Mouse (Mus musculus): Measurements from ENCODE around the gene Kmo.
A peak's percentile ranks its signal among the peaks of the same experiment; 100 is the strongest.

The Kmo gene

DNA sequence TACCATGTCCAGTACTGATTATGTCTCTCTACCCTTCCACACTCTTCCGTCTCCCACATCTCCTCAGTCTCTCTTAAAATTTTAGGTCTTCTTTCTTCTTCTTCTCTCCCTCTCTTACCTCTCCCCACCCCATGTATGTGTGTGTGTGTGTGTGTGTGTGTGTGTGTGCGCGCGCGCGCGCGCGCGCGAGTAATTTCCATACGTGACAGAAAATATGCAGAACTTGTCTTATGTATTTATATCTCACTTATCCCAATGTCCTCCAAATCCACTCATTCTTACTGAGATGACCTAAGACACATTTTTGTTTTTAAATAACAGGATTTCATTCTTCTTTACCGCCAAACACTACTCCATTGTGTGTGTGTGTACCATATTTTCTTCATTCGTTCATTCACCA lies 12.3 kb downstream of the Kmo start:
- DNase-seq, result no peak

DNA sequence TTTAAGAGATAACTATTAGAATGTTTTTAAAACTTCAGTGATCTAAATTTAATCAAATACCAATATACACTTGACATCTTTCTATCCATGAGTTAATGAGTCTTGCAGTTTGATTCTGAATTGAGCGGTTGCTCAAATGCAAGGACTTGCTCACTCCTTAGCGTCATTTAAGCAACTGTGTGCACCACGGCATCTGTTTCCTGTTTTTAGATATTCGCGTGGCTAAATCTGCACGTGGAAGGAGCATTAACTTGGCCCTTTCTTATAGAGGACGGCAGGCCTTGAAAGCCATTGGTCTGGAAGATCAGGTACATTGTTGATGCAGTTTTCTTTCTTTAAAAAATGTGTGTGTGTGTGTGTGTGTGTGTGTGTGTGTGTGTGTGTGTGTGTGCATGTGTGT lies 17.5 kb downstream of the Kmo start:
- DNase-seq, result no peak

DNA sequence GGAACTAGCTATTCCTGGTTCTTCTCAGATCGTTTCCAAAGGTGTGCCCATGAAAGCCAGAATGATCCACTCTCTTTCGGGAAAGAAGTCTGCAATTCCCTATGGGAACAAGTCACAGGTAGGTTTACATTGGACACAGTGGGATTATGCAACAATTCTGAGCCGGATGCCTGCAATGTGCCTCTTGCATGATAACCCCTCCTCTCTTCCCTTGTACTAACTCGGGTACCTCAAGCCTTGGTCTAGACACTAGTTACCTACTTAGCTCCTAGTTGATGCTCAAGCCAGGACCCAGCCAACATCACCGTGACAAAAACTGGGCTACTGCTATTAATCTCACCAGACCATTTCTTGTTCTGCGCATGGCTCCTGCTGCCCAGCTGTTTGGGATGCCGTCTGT lies 18.9 kb downstream of the Kmo start:
- DNase-seq, result no peak

DNA sequence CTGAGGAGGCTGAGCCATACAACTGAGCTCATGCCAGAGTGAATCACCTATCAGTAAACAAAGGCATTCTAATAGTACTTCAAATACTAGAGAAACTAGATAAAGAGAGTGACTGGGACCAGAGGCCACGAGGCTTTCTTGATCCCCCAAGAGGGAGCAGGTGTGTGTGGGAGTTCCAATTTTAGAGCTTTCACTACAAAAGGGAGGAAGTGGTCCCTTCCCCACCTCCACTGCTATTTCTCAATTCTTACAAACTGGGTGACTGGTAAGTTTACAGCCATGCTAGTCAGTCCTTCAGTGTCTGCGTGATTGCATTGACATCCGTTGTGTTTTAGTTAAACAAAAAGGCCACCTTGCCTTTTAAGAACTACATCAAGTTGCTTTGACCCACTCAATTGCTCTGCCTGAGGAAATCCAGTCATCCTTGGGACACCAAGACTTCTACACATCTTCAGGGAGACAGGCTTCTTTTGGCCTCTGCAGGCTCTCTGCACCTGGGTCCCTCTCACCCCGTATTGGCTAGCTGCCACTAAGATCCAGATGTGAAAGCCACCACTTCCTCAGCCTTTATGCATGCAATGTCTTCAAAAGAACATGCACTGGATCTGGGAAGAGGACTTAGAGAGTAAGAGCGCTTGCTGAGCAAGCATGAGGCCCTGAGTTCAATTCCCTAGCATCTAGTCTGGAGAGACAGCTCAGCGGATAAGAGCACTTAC lies 20.4 kb downstream of the Kmo start:
- no peak for DNase-seq

DNA sequence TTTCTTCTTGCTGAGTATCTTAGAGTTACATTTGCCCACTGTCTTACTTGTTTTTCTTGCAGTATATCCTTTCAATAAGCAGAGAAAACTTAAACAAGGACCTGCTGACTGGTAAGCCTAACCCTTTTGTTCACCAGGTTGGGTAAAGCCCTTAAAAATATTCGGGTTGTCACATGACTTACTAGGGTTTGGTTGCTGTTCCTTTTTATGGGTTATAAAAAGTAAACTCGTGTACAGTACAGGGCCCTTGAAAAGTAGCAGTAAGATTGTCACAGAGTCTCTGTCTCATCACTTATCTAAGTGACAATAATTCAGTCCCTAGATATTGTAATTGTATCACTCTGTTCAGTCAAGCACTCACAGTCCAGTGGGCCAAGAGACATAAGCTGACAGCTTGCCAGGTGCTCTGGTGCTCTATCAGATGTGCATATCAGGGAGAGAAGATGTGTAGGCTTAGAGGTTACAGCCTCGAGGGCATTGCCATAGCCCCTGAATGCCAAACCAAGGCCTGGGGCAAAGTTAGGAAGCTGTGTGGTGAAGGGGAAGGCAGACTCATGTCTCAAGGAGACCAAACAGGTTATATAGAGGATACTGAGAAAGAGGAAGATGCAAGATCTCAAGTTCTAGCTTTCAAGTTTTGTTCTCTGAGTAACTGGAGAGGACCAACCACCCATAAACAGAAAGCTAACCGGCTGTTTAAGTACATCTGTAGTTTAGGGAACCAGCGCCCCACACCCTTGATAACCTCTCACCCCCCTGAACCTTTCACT lies 23.5 kb downstream of the Kmo start:
- DNase-seq, result no peak

- peak; percentile 73 to 86 for DNase-seq
These were observed 26.8 kb downstream of the Kmo start for GRCm38 (mm10) chr1:175646952-175647351.

DNA sequence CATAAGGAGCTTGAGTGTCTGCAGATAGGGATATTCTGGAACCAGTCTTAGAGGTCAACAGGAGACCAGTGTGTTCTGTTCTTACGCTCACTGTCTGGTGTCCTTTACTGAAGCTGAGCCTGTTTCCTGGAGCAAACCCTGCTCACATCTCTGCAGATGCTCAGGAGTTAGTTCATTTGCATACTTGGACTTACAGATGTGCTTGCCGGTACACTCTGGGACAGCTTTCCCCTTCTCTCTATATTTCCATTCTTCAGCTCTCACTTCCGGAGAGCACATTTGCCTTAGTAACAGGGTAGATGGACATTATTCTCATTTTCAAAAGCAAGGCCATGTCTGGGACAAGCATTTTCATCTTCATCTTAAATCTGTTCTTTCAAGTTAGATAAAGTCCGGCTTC lies 28.4 kb downstream of the Kmo start:
- DNase-seq, result no peak

GRCm38 (mm10) chr1:175659900-175660299 lies 39.7 kb downstream of the Kmo start:
- DNase-seq, result no peak

DNA sequence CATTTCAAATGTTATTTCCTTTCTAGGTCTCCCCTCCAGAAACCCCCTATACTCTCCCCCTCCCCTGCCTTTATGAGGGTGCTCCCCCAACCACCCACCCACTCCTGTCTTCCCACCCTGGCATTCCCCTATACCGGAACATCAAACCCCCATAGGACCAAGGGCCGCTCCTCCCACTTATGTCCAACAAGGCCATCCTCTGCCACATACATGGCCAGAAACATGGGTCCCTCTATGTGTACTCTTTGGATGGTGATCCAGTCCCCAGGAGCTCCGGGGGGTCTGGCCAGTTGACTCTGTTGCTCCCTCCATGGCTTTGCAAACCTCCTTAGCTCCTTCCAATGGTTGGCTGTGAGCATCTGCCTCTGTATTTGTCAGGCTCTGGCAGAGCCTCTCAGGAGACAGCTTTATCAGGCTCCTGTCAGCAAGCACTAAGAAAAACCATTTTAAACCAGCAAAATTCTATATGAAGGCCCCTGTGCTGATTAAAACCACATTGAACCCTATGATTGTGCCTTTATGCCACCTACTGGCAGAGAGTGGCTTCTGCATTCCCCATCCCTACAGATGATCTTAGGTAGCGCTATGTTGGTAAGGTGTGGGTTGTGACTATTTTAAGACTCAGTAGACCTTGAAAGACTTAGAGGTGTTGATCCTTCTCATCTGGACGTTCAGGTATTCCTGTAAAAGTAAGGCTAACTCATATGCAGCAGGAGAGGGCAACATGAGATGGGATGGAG lies 48.7 kb downstream of the Kmo start:
- peak in 1 of 2 experiments; percentile 35 for DNase-seq

DNA sequence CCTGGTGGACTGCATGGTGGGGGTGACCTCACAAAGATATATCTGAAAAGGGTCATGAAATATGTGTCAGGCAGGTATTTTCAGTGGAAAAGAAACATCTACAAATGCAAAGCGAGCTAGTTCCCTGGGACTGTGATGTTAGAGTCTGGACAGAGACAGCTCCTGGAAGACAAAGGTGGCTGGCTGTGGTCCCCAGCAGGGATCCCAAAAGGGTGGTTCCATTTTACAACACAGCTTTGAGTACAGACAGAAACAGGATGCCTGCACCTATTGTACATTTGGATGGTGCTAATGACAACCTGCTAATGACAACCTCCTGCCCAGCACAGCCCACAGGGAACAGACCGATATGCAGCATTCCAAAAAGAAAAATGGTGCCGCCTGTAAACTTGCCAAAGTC lies 49.3 kb downstream of the Kmo start:
- no peak for DNase-seq

DNA sequence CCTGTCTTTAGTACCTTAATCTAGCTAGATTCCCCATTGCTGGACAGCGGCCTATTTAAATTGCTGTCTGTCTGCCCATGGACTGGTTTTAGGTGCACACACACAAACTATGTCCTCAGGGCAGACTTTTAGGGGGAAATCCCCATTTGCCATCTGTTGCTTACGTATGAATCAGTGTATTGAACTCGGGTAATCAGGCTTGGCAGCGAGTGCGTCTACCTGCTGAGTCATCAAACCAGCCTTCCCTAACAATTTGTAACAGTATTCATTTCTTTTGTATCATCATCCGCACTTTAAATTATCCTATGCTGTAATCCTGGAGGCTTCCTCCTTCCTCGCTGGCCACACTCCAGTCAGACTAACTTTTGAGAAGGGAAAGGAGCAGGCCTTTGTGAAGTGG lies 49.9 kb downstream of the Kmo start:
- DNase-seq, result no peak

DNA sequence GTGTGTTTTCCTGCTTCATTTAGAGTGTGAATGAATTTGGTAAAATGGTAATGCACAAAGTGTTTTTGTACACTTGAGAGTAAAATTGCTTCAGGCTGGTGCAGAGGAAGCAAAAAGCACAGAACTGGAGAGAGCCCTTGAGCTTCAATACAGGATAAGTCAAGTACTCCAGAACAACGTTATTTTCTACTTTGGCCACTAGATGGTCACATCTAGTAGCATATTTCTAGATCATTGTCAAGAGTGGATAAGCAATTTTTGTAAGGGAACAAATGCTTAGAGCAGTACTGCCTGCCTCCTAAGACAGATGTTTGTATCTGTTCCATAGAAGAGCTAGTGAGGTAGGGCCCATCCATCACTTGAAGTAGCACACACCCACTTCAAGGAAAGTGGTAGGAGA lies 51.4 kb downstream of the Kmo start:
- DNase-seq, result no peak

- DNase-seq, result no peak
These were observed 53.6 kb downstream of the Kmo start for GRCm38 (mm10) chr1:175673563-175674325.

GRCm38 (mm10) chr1:175675116-175675515 lies 54.9 kb downstream of the Kmo start:
- DNase-seq, result no peak

DNA sequence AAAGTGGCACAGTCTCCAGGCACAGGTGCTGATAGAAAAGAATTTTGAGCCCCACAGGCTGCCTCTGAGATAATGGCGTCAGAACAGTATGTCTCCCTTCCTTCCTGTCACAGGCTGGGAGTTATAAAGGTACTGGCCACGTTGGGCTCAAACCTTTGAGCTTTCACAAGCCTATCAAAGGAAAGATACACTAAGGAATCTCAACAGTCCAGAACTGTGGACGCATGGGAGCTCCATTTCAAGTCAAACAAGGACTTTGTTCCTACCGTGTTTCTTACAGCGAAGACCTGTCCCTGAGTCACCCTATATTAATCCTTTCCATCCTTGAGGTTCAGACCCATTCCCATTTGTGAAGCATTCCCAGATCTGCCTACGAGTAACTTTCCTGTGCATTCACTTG lies 57.3 kb downstream of the Kmo start:
- DNase-seq, result no peak

GRCm38 (mm10) chr1:175680995-175681394 lies 60.8 kb downstream of the Kmo start:
- no peak for DNase-seq

DNA sequence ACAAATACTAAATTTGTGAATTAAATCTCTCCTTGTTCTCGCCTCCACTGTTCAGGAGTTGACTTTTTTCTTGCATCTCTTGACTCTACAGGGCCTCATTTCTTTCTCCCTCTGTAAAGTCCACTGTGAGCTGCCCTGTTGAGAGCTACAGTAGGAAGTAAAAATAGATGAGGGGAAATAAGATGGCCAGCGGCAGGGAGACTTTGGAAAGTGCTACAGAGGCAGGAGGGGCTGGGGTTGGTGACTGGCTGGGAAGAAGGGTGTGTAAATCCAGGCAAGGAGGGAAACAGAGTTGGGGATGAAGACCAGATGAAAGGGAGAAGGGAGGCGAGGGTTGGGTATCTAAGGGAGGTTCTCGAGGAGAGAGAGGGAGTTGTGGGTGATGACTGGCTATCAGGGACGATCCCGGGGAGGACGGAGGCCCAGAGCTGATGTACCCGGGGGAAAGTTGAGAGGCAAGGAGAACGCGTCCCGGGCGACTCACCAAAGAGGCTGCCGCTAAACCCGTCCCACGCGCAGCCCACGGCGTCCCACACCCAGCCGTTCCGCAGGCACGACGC lies 71.6 kb downstream of the Kmo start:
- DNase-seq, result no peak

- DNase-seq, result peak; percentile 99 to 100
These were observed 72.2 kb downstream of the Kmo start, which contains the start of the genes Opn3 and Chml for GRCm38 (mm10) chr1:175692246-175692996. Opn3 (minus strand) TSS chr1:175692776. Chml (minus strand) TSS chr1:175692901.

GRCm38 (mm10) chr1:175692997-175693361 lies 72.8 kb downstream of the Kmo start:
- DNase-seq, result no peak

DNA sequence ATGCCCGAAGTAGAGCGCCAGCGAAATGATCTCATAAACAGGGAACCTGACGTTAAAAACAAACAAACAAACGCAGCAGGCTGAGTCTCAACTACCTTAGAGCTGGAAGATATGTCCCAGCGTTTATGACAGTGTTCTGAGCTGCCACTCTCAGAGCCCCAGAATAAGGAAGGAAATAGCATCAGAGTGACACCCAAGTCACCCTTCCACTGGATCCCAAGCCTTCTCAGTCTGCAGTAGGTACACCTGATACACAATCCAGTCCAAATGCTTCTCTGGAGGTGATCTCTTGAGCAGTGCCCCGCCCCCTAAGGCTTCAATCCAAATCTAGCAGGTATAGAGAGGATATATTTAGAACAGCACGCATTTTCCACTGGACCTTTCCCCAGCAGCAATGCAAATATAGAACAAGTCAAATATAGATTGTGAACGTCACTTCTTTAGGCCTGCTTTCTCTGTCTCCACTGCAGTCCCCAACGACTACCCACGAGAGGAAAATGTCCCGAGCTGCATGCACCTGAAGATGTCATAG lies 73.3 kb downstream of the Kmo start:
- DNase-seq, result peak in 1 of 2 experiments; percentile 19

DNA sequence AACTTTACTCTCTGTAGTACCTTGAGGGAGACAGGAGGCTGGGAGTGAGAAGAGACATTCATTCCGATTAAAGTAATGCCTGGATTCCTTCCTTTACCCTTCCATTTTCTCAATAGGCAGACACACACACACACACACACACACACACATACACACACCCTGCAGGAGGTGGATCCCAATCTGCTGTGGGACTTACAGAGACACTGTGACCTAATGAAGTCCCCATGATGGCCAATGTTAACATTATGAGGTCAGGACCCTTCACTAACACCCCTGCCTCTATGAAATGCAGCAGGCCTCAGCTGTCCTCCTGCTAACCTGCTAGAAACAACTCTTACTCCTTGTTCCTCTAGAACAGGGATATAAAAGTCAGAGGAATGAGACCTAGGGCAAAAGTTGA lies 78.1 kb downstream of the Kmo start, which contains the start of gene Wdr64:
TSS of gene Wdr64 (plus strand) at position 301 of the 400 bp plus-strand sequence.
- DNase-seq, result no peak

Data from kidney, adult 8-10 months (tissue).